In the genomic region with DNA sequence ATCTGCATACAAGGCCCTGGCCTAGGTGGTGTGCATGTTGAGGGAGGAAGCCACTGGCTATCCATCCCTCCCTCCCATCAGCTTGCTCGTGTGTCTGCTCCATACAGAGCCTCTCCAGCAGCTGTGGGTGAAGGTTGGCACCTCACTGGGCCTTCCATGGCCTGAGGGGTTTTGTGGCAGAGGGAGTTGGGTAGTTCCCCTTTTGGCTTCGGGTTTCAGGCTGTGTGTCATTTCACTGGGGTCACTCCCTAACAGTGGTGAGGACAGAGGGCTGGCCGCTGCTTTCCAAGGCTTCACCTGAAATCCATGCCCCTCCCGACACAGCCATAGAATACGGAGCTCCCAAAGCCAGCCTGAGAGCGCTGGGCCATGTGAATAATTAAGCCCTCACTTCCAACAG, we compare ENCODE assay signal across 12 mouse cellular contexts.
DNase-seq lines count a peak whose midpoint lies in the region; ATAC-seq and TF ChIP-seq lines count a peak whose summit lies in the region.
"Had no signal": no experiment of that assay in that cellular context is flagged by ENCODE, and none has a peak within 500 bp of the region (broad histone marks: within the 10 kb centered on the region; RNA-seq: fewer than 3 reads in every experiment).

No protein-coding gene starts in this region.

- WGBS in forebrain, embryonic 10.5 days: 55% methylated on average over 6 of the region's 6 CpGs
- 65% methylated on average over 6 of the region's 6 CpGs for WGBS in forebrain, embryonic 11.5 days
- 30% methylated on average over 6 of the region's 6 CpGs for WGBS in kidney, postnatal 0 days
- WGBS in kidney, embryonic 14.5 days: 33% methylated on average over 6 of the region's 6 CpGs
- WGBS in embryonic facial prominence, embryonic 11.5 days: 47% methylated on average over 6 of the region's 6 CpGs
- 20% methylated on average over 6 of the region's 6 CpGs for WGBS in limb, embryonic 13.5 days

- no peak for ATAC-seq in forebrain, embryonic 11.5 days (replicated peaks; ENCODE audit: low FRiP score)
- peak; percentile 51; the same call in 1 of the 2 replicates for ATAC-seq in kidney, postnatal 0 days (replicated peaks; ENCODE audit: low FRiP score, low read depth)
- no peak for ATAC-seq in kidney, embryonic 14.5 days (ENCODE audit: low FRiP score, low TSS enrichment)
- no peak for ATAC-seq in embryonic facial prominence, embryonic 11.5 days (replicated peaks; ENCODE audit: insufficient number of reproducible peaks, low FRiP score, low TSS enrichment, low read depth)
- no peak; the same call in 1 of the 2 replicates for ATAC-seq in limb, embryonic 13.5 days (ENCODE audit: low FRiP score, low read depth)
- ATAC-seq: inflammation-experienced regulatory T-cells, adult 6 months; midbrain, embryonic 16.5 days had no signal

- DNase-seq in forebrain, embryonic 10.5 days (ENCODE audit: extremely low spot score, low spot score): no peak
- DNase-seq in forebrain, embryonic 11.5 days (ENCODE audit: low spot score): no peak
- DNase-seq in kidney, postnatal 0 days (ENCODE audit: low spot score): no peak
- no peak for DNase-seq in embryonic facial prominence, embryonic 11.5 days (ENCODE audit: low spot score)
- DNase-seq in gastrocnemius, adult 18-20 months (ENCODE audit: low spot score): no peak
- no peak for DNase-seq in natural killer cell, adult 2 months (ENCODE audit: low spot score in 2 of 2)
- DNase-seq: thymus, adult 2 months had no signal

- no peak overlapping the region for H3K9ac ChIP-seq in forebrain, embryonic 11.5 days (ENCODE audit: low read length)
- no peak overlapping the region for H3K9ac ChIP-seq in kidney, postnatal 0 days (ENCODE audit: low read depth, low read length)
- H3K9ac ChIP-seq in kidney, embryonic 14.5 days (ENCODE audit: low read depth, low read length): no peak overlapping the region
- H3K9ac ChIP-seq in embryonic facial prominence, embryonic 11.5 days (replicated peaks; ENCODE audit: low read length): no peak overlapping the region
- peak overlapping the region; percentile 45; the same call in 1 of the 2 replicates for H3K9ac ChIP-seq in limb, embryonic 13.5 days

- no peak overlapping the region for H3K4me2 ChIP-seq in forebrain, embryonic 11.5 days (ENCODE audit: low read depth, low read length, severe bottlenecking)
- no peak overlapping the region for H3K4me2 ChIP-seq in kidney, postnatal 0 days (ENCODE audit: low read length)
- no peak overlapping the region for H3K4me2 ChIP-seq in kidney, embryonic 14.5 days (replicated peaks; ENCODE audit: low read depth, low read length)
- no peak overlapping the region for H3K4me2 ChIP-seq in embryonic facial prominence, embryonic 11.5 days (ENCODE audit: low read depth, low read length)
- no peak overlapping the region; the same call in 1 of the 2 replicates for H3K4me2 ChIP-seq in limb, embryonic 13.5 days (replicated peaks)

- H3K27me3 ChIP-seq in forebrain, embryonic 10.5 days (ENCODE audit: poor library complexity, severe bottlenecking): no peaks in the 10 kb centered on the region
- H3K27me3 ChIP-seq in forebrain, embryonic 11.5 days (ENCODE audit: control insufficient read depth, insufficient read depth, low read length): no peaks in the 10 kb centered on the region
- no peaks in the 10 kb centered on the region for H3K27me3 ChIP-seq in kidney, postnatal 0 days (ENCODE audit: insufficient read depth, low read length)
- no peaks in the 10 kb centered on the region for H3K27me3 ChIP-seq in kidney, embryonic 14.5 days (ENCODE audit: control insufficient read depth, insufficient read depth, low read length)
- no peaks in the 10 kb centered on the region for H3K27me3 ChIP-seq in embryonic facial prominence, embryonic 11.5 days (ENCODE audit: control insufficient read depth, insufficient read depth, low read length)
- no peaks in the 10 kb centered on the region for H3K27me3 ChIP-seq in limb, embryonic 13.5 days

- H3K4me1 ChIP-seq in forebrain, embryonic 10.5 days: peaks cover 81% of the 10 kb centered on the region
- H3K4me1 ChIP-seq in forebrain, embryonic 11.5 days (replicated peaks; ENCODE audit: control insufficient read depth, insufficient read depth, low read length): peaks cover 6% of the 10 kb centered on the region; the same call in 1 of the 2 replicates
- peaks cover 18% of the 10 kb centered on the region; the same call in 1 of the 2 replicates for H3K4me1 ChIP-seq in kidney, postnatal 0 days (replicated peaks; ENCODE audit: insufficient read depth, low read length)
- H3K4me1 ChIP-seq in kidney, embryonic 14.5 days (ENCODE audit: control insufficient read depth, insufficient read depth, low read length): peaks cover 17% of the 10 kb centered on the region
- H3K4me1 ChIP-seq in embryonic facial prominence, embryonic 11.5 days (ENCODE audit: control insufficient read depth, insufficient read depth, low read length): peaks cover 7% of the 10 kb centered on the region
- peaks cover 71% of the 10 kb centered on the region for H3K4me1 ChIP-seq in limb, embryonic 13.5 days

- H3K36me3 ChIP-seq in forebrain, embryonic 10.5 days (replicated peaks): peaks cover 12% of the 10 kb centered on the region
- no peaks in the 10 kb centered on the region for H3K36me3 ChIP-seq in forebrain, embryonic 11.5 days (ENCODE audit: control insufficient read depth, insufficient read depth, low read length)
- H3K36me3 ChIP-seq in kidney, postnatal 0 days (ENCODE audit: insufficient read depth, low read length): no peaks in the 10 kb centered on the region
- no peaks in the 10 kb centered on the region for H3K36me3 ChIP-seq in kidney, embryonic 14.5 days (ENCODE audit: control insufficient read depth, insufficient read depth, low read length)
- H3K36me3 ChIP-seq in embryonic facial prominence, embryonic 11.5 days (replicated peaks; ENCODE audit: control insufficient read depth, insufficient read depth, low read depth, low read length): no peaks in the 10 kb centered on the region
- peaks cover 4% of the 10 kb centered on the region for H3K36me3 ChIP-seq in limb, embryonic 13.5 days
- H3K36me3 ChIP-seq: G1E had no signal

- peak; percentile 1; the same call in 1 of the 2 replicates for TF ChIP-seq CTCF in kidney, postnatal 0 days (IDR thresholded peaks at IDR 0.05; ENCODE audit: low read depth)

- peak overlapping the region; percentile 78 for H3K27ac ChIP-seq in forebrain, embryonic 10.5 days
- no peak overlapping the region for H3K27ac ChIP-seq in forebrain, embryonic 11.5 days (ENCODE audit: low read depth, low read length)
- peak overlapping the region; percentile 47 for H3K27ac ChIP-seq in kidney, postnatal 0 days
- H3K27ac ChIP-seq in kidney, embryonic 14.5 days (ENCODE audit: low read depth, low read length): no peak overlapping the region; the same call in 1 of the 2 replicates
- peak overlapping the region; percentile 77 for H3K27ac ChIP-seq in embryonic facial prominence, embryonic 11.5 days (replicated peaks; ENCODE audit: low read depth, low read length)
- H3K27ac ChIP-seq in limb, embryonic 13.5 days: peak overlapping the region; percentile 96

- no peaks in the 10 kb centered on the region for H3K9me3 ChIP-seq in forebrain, embryonic 10.5 days
- no peaks in the 10 kb centered on the region for H3K9me3 ChIP-seq in forebrain, embryonic 11.5 days (ENCODE audit: control insufficient read depth, low read length)
- H3K9me3 ChIP-seq in kidney, postnatal 0 days (replicated peaks; ENCODE audit: low read length): no peaks in the 10 kb centered on the region
- no peaks in the 10 kb centered on the region for H3K9me3 ChIP-seq in kidney, embryonic 14.5 days (ENCODE audit: control insufficient read depth, low read length)
- H3K9me3 ChIP-seq in embryonic facial prominence, embryonic 11.5 days (replicated peaks; ENCODE audit: control insufficient read depth, low read length): no peaks in the 10 kb centered on the region
- H3K9me3 ChIP-seq in limb, embryonic 13.5 days: no peaks in the 10 kb centered on the region
- H3K9me3 ChIP-seq: G1E had no signal

- no peak overlapping the region for H3K4me3 ChIP-seq in forebrain, embryonic 10.5 days
- no peak overlapping the region for H3K4me3 ChIP-seq in forebrain, embryonic 11.5 days (ENCODE audit: low read depth, low read length)
- H3K4me3 ChIP-seq in kidney, postnatal 0 days (replicated peaks; ENCODE audit: low read depth, low read length): no peak overlapping the region
- H3K4me3 ChIP-seq in kidney, embryonic 14.5 days (ENCODE audit: low read length): no peak overlapping the region
- H3K4me3 ChIP-seq in embryonic facial prominence, embryonic 11.5 days (ENCODE audit: low read depth, low read length): no peak overlapping the region
- no peak overlapping the region for H3K4me3 ChIP-seq in limb, embryonic 13.5 days

Comparison
In these comparisons a context has a peak if more than half of its experiments do, and no peak if none do; other contexts are left out.
1. H3K27ac ChIP-seq: peak in forebrain, embryonic 10.5 days (single experiment), kidney, postnatal 0 days (single experiment), embryonic facial prominence, embryonic 11.5 days (single experiment) and limb, embryonic 13.5 days (single experiment); none in forebrain, embryonic 11.5 days (single experiment) and kidney, embryonic 14.5 days (single experiment).